Mouse (Mus musculus) urinary bladder, postnatal 10 days (tissue): ENCODE results near the gene Cst11.
A peak's percentile ranks its signal among the peaks of the same experiment; 100 is the strongest.
"Not testable (repeated sequence)": the region's sequence is repeated elsewhere in the genome, so short reads cannot be mapped to it uniquely, and the experiment has no call there.

Experiments
- DNase-seq: peaks from one replicate; pipeline ENCODE4 v3.0.0; 2022; ENCODE audit warnings: low spot score

Gene Cst11

GRCm38 (mm10) chr2:148771397-148771796, at the start of gene Cst11:
TSS of gene Cst11 (minus strand) at chr2:148771497.
- not testable (repeated sequence) for DNase-seq

- DNase-seq = no peak
Measured at GRCm38 (mm10) chr2:148819909-148820308, 48.6 kb upstream of the Cst11 start, which contains the start of gene Cst13. TSS of gene Cst13 (plus strand) at chr2:148820081.

GRCm38 (mm10) chr2:148806696-148807095, 35.4 kb upstream of the Cst11 start:
- DNase-seq = no peak

- no peak for DNase-seq
Measured at GRCm38 (mm10) chr2:148801491-148801921, 30.2 kb upstream of the Cst11 start.

GRCm38 (mm10) chr2:148798485-148798884, 27.2 kb upstream of the Cst11 start, which contains the start of gene Cst8:
TSS of gene Cst8 (plus strand) at chr2:148798785.
- DNase-seq = no peak

- DNase-seq = no peak
Measured at GRCm38 (mm10) chr2:148789142-148789541, 17.8 kb upstream of the Cst11 start, which contains the start of gene Cst12. TSS of gene Cst12 (plus strand) at chr2:148789361.

- DNase-seq = no peak
Measured at GRCm38 (mm10) chr2:148781709-148782108, 10.4 kb upstream of the Cst11 start, which contains the start of gene 8030411F24Rik. TSS of gene 8030411F24Rik (plus strand) at chr2:148782009.

GRCm38 (mm10) chr2:148763648-148764388, 7.5 kb downstream of the Cst11 start:
- DNase-seq = no peak

- no peak for DNase-seq
Measured at GRCm38 (mm10) chr2:148754310-148754846, 16.9 kb downstream of the Cst11 start.

- no peak for DNase-seq
Measured at GRCm38 (mm10) chr2:148751893-148752813, 19.1 kb downstream of the Cst11 start.

- DNase-seq = no peak
Measured at GRCm38 (mm10) chr2:148750058-148750457, 21.2 kb downstream of the Cst11 start, which contains the start of gene Cstl1. TSS of gene Cstl1 (plus strand) at chr2:148750358.

- no peak for DNase-seq
Measured at GRCm38 (mm10) chr2:148743846-148744407, 27.4 kb downstream of the Cst11 start.

GRCm38 (mm10) chr2:148743001-148743400, 28.3 kb downstream of the Cst11 start:
- DNase-seq = no peak

GRCm38 (mm10) chr2:148732327-148733000, 38.8 kb downstream of the Cst11 start, which contains the start of gene Napb:
TSS of gene Napb (minus strand) at chr2:148732467.
- peak; percentile 71 for DNase-seq

- no peak for DNase-seq
Measured at GRCm38 (mm10) chr2:148731614-148732326, 39.5 kb downstream of the Cst11 start.

GRCm38 (mm10) chr2:148719271-148719995, 51.9 kb downstream of the Cst11 start:
- no peak for DNase-seq
